Mouse (Mus musculus): ENCODE measurements around the gene Med12l.
"Not testable (repeated sequence)": the region's sequence is repeated elsewhere in the genome, so short reads cannot be mapped to it uniquely, and the experiment has no call there.

Med12l gene

DNA sequence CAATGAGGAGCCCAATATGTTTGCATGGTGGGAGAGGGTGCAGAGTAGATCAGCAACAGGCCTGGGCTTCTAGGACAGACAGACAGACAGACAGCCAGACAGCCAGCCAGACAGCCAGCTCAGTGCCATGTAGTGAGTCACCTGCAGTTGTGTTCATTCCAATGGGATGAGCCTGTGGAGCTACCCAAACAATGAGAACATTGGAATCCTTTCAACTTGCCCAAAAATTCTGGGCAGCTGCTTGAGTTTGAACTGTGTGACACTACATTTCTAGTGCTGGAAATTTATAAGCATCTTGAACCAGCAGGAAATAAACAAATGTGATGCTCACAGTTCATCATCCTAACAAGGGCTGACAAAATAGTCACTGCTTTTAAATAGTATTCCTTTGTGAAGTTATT, 134.0 kb downstream of the Med12l start:
- DNase-seq (ENCODE audit: low spot score in 2 of 2), result no peak

DNA sequence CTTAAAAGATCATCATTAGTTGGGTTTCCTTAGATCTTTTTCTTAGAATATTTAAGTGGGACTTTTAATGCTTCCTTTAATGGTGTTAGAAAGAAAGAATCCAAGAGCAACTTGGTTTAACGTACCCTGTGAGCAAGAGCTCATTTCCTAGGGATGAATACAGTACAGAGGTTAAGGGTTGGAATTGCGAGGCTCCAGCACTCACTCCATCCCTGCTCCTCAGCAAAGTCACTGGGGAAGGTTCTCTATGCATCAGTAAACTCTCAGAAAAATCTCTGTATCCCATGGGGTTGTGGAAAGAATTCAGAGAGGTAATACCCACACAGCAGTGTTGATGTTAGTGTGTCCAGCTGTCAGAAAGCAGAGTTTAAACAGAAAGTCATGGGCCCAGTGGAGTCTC, 134.5 kb downstream of the Med12l start:
- DNase-seq (ENCODE audit: low spot score in 2 of 2), result no peak

DNA sequence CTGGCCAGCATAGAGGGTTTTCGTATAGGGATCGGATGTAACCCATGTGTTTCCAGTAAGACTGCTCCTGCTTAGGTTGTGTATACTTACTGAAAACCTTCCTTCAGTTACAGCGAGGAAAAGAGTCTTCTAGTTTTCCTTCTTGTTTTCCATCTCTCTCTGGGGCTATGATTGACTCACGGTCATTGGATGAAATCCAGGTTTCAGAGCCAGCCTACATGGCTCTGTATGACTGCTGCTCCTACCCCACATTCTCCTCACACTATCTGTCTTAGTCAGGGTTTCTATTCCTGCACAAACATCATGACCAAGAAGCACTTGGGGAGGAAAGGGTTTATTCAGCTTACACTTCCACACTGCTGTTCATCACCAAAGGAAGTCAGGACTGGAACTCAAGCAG, 135.3 kb downstream of the Med12l start:
- not testable (repeated sequence) for DNase-seq (ENCODE audit: low spot score in 2 of 2)

DNA sequence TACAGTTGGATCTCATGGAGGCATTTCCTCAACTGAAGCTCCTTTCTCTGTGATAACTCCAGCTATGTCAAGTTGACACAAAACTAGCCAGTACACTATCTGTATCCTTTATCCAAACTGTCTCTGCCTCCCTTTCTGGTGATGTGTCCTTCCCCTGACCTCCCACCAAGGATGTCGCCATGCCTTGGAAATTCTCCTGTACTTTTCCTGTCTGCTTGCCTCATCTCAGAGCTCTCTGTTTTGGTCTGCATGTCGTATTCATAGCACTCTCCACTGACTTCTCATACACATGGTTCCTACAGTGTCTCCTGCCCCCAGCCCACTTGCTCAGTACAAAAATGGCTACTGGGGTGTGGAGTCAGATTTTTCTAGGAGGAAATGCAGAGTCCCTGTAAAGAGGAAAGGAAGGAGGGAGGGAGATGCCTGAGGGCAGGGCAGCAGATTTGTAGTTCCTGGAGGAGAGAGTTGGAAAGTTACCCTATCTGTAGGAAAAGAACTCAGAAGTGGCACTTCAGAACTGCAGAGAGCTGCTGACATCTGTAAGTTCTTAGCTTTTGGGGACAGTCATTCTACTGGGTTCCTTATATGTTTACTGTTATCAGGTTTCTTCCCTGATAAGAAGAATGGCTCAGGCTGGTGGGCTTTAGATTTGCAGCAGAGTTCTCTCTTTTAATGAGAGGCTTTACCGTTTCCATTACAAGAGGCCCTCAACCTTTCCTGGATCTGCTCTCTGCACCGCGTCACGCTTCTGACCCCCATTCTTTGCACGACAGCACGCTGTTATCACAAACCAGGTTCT, 136.1 kb downstream of the Med12l start:
- DNase-seq (ENCODE audit: low spot score in 2 of 2), result no peak

DNA sequence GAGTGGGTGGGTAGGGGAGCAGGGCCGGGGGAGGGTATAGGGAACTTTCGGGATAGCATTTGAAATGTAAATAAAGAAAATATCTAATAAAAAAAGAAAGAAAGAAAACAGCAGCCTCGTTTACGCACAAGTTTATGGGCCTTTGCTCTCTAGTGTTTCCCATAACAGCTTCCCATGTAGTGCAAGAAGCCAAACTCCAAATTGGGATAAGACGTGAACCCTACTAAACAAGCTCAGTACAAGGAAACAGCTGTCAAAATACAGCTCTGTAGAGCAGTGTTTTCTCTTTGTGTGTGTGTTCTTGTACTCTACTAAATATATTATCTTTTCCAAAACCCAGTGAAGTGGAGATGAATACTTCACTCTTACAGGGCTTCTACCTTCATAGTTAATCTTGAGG, 139.6 kb downstream of the Med12l start:
- DNase-seq (ENCODE audit: low spot score in 2 of 2), result no peak

DNA sequence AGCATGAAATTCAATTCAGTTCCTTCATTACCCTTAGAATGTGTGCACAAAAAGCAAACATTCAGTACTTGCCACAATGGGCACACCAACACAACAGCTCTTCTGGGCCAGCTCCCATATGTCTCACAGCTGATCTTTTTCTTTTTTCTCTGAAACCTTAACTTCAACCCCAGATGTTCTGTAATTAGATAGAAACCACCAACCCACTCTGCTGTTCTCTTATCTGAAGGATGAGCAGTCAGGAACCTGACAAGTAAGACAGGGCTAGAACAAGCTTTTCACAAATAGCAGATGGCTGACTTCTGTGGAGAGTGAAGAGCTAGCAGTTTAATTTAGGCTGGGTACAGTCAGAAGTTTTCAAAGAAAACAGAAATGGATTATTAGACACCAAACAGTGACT, 144.0 kb downstream of the Med12l start:
- DNase-seq (ENCODE audit: low spot score in 2 of 2), result no peak

DNA sequence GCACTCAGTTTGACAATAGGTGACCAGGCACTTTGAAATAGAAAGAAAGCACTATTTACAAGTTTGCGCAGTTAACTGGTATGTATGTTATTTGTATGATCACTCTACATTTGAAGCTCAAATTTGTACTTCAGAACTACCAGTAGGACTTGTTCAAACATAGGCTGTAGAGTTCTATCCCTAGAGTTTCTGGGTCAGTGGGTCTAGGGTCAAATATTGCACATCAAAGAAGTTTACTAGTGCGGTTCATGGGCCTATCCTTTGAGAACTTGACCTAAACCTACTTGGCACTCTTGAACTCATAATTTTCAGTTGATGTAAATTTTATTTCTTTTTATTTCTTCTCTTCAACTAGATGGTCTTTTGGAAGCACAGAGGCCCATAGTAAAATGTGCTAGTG, 145.0 kb downstream of the Med12l start:
- DNase-seq (ENCODE audit: low spot score in 2 of 2), result no peak

DNA sequence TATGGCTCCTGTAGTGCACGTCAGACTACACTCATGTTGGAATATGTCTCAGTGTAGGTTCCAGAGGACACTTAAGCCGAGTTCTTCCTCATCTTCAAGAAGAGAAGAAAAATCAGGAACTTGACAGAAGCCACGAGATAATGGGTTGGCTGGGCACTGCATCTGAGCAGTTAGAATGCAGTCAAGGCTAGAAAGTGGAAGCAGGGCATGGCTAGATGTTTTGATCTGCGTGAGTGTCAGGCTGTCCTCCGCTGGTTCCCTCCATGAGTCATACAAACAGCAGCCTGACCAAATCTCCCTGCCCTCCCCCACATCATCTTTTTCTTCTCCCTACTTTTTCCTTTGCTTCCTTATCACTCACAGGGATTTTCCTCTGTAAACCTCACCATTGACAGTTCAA, 147.8 kb downstream of the Med12l start, which contains the start of gene P2ry14:
P2ry14 (minus strand) TSS at position 195 of the 400 bp plus-strand sequence.
- no peak for DNase-seq (ENCODE audit: low spot score in 2 of 2)

DNA sequence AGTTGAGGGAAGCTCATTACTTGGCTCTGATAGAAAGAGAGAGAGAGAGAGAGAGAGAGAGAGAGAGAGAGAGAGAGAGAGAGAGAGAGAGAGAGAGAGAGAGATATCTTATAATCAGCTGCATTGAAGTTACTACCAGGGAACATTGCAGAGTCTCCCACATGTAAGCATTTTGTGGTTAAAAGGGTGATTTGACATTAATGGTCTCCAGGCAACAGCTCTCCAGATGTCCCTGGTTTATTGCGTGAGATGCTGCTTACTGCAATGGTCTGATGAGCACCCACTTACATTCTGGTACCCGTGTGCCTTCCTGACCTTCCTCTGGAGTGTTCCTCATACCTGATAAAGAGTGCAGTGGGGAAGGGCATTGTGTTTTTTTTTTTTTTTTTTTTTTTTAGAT, 149.3 kb downstream of the Med12l start:
- no peak for DNase-seq (ENCODE audit: low spot score in 2 of 2)

DNA sequence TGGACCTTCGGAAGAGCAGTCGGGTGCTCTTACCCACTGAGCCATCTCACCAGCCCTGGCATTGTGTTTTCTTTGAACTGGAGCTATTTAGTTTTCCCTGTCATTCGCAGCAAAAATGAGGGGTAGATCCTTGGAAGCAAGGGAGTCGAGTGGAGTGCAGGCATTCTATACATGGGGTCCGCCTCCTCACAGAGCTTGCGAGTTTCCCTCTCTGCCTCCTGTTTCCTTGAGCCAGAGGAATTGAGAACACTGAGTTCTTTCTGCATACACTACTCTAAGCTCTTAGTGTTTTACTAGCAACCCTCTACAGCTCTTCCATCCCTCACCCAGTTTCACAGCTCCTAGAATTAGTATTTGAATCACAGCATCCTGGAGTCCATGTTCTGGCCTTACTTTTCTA, 149.8 kb downstream of the Med12l start:
- DNase-seq (ENCODE audit: low spot score in 2 of 2), result no peak

DNA sequence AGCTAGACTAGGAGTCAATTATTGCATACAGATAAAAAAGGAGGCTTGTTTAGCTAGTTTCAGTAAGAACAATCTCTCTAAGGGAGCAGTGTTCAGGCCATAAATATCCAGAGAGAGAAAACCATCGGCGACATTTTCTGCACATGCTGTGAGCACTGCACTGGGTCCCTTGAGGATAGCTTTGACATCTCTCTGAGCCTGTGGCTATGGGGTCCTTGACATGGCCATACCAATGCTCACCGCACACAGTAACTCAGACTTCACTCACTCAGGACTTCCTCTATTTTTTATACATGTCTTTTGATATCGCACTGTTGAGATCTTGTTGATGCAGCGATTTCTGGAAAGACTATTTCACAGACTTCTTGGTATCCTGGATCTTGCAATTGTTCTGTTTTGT, 151.4 kb downstream of the Med12l start:
- DNase-seq (ENCODE audit: low spot score in 2 of 2), result no peak

DNA sequence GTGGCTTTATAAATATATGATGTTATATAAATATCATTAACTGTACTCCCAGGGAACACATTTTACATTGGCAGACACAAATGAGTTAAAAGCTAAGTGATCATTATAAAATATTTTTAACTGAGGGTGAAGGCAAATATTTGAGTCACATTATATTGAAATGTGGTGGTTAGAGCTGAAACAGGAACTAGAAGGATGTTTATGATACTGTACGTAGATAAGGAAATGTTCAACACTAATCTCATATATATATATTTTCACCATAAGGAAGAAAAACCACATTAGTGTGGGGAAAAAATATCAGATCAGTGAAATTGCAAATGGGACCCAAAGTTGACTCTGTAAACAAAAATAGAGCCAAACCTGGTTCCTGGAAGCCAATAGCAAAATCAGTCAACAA, 154.8 kb downstream of the Med12l start:
- DNase-seq (ENCODE audit: low spot score in 2 of 2), result no peak

DNA sequence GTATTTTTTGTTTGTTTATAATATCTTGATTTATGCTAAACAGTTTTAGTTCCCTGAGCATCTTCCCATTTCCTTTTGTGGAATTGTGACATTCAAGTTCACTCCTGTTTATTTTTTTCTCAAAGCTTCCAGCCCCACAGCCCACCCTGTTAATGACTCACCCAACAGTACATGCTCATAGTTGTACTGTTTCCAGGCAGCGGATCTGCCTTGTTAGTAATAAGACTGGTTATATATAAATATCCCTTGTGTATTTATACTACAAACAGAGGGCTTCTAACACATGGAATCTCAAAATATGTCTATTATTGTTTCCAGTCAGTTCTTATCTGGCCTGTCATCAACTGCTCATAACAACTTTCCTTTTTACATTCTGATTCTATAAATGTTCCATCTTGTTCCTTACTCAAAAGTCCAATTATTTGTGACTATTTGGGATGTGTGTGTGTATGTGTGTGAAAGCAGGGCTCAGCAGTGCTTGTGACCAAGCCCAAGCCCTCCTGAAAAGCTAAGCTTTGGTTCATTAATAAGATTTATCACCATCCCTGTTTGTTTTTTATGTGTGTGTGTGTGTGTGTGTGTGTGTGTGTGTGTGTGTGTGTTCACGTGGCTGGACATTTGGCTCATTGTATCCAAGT, 161.9 kb downstream of the Med12l start:
- no peak for DNase-seq (ENCODE audit: low spot score in 2 of 2)

DNA sequence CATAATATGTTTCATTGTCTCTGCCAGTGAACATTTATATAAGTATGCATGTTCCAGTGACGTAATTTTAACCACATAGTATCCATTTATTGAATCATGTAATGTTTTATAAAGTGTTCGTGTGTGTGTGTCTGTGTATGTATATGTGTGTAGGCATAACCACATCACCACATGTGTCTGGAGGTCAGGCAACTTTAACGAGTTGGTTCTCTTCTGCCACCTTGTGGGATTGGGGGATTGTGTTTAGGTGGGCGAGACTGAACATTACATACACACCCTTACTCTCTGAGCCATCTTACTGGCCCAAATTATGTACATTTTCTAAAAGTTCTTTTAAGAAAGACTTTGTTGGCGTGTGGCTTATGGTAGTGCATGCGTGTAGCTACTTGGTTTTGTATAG, 162.9 kb downstream of the Med12l start:
- no peak for DNase-seq (ENCODE audit: low spot score in 2 of 2)

DNA sequence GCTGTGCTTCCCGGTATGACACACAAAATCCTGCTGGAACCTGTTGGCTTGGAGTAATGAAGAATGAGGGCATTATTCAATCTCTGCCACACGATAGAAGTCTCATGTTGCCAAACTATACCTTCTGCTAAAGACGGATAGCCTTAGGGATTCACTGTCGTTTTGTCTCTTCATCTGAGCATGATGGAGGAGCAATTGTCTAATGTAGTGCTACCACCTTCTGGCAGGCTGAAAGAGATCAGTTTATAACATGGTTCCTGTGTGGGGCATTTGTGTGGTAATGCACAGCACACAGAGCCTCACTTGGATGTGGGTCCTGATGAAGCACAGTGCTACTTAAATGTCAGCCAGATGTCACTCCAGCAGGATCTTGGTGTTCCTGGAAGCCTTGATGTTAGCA, 163.6 kb downstream of the Med12l start:
- DNase-seq (ENCODE audit: low spot score in 2 of 2), result no peak

DNA sequence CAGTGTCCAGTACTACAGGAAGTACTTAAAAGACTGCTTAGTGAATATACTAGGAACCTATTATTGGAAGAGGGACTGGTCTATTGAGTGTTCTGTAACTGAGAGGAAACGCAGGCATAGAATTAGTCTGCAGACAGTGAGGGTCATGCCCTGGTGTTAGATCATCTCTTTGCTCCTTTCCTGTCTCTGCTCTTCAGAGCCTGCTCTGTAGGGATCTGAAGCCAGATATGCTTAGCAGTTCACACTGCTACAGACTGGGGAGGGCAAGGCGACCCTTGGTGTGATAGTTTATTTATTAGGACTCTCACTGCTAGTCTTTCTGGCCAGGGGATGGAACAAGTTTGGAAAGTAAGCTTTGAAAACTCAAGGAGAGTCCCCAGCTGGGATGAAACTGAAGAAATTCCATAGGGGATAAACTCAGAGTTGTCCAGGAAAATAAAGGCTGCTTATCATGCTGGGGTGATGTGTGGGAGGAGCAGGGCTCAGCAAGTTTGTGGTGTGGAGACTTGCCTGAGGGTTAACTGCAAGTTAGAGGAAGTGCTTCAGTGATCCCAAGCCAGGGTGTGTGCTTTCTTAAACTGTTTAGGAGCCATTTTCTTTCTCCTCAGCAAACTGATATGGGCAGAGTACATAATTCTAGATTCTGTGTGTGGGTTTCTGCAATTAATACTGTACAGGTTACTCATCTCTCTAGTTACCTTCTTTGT, 164.4 kb downstream of the Med12l start:
- DNase-seq (ENCODE audit: low spot score in 2 of 2), result no peak

DNA sequence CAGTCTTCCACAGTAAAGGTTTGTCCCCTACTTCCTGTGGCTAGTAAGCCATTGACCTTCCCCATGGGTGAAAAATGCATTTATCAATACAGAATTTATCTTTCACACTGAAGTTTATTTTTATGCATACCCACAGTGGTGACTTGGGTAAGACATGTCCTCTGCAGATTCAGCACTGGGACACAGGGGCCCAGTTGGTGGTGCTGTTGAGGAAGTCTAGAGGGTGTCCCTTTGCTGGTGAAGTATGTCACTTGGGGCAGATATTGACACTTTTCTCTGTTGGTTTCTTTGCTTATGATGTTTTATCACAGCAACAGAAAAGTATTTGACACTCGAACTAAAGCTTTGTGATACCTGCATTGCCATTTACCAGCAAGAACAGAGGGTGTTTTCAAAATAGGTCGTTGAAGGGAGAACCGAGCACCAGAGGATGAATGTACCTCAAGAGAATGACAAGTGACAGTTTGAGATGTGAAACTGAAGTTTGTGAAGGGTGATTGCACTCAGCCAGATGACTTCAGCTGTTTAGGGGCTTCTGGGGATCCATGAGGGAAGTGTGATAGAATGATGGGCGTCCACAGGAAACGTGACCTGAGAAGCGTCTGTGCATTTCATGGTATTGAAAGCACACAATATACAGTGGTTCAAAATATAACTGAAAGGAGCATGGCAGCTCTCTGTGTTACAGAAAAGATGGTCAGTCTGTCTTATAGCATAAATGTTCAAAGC, 169.0 kb downstream of the Med12l start:
- peak in 1 of 2 experiments; percentile 24 for DNase-seq (ENCODE audit: low spot score in 2 of 2)

DNA sequence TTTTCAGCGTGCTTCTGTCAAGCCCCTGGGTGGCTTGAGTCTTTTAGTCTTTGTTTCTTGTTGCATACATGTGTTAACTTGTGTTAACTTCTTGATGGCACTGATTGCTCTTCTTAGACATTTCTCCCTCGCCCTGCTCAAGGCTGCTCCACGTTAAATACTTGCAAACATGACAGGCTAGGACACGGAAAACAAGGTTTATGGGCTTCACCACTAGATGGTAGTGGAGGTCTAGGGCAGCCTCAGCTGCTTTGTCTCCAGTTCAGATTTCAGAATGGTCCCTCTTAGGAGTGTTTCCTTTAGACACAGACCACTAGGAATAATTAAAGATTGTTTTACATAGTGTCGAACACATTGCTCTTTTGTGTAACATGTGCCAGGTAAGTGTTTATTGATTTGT, 169.6 kb downstream of the Med12l start:
- DNase-seq (ENCODE audit: low spot score in 2 of 2), result peak in 1 of 2 experiments; percentile 34

DNA sequence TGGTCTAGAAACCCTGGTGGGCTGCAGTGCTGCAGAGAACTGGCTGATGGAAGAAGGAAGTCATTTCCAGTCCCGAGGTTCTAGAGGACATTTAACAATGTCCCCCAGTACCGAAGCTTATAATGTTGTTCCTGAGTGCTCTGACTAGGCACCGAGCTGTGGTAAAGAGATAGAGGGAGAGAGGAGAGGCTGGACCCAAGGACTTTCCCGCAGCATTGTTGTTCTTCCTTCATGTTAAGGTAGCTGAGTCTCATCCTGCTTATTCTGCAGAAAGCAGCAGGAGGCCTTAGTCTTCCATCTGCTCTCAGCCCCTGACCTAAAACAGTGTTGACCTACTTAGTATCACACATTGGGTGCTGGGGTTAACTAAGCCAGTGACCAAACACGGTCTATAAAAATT, 171.2 kb downstream of the Med12l start:
- DNase-seq (ENCODE audit: low spot score in 2 of 2), result no peak

DNA sequence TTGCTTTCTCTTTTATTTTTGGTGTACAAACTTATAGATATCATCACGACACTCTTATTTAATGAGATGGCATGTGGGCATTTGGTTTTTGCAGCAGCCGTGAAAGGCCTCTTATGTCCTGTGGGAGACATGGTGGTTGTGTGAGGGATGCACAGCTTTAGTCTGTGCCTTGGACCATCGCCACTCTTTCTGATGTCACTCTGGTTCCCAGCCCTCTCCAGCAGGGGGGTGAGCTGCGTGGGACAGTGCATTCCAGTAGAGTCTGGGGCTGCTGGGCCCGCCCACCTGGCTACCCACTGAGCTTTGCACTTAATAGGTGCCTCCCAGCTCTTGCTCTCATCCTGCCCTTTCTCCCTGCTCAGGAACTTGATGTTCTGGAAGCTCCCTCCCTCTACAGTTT, 175.5 kb downstream of the Med12l start:
- DNase-seq (ENCODE audit: low spot score in 2 of 2), result no peak

DNA sequence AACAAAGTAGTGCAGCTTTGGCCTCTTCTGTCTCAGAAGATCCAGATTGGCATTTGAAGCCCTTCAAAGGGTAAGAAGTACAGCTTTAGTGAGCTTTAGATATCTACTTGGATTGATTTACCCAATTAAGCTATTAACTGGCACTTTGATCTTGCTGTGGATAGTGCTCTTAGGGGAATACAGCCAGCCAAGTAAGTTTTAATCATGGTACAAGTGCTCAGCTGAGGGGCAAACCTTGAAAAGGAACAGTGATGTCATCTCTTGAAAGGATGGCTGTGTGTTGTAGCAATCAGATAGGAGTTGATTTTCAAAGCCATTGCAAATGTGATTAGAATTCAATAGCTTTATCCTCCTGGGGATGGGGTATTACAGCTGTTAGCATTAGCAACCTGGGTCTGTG, 176.5 kb downstream of the Med12l start:
- DNase-seq (ENCODE audit: low spot score in 2 of 2), result no peak

DNA sequence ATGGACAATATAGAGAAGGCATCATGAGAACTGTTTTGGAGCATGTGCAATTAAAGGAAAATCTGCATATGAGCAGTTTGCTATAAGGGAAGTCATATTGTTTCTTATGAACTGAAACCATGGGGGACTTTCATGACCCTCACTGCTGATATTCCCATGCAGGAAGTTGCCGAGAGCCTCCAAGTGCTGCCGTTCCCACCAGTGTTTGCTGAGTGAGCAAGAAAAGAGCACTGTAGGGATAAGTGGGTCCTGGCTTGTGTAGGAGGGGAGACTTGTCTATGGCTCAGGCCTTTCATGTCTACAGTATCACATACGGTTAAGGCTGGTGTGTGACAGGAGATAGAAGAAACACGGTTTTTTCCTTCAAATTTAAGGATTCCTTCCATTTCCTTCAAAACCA, 180.0 kb downstream of the Med12l start:
- DNase-seq (ENCODE audit: low spot score in 2 of 2), result no peak

All from spleen, postnatal 4 days (tissue).